Mouse (Mus musculus): ENCODE measurements at regions not wholly inside any gene's neighbourhood (a gene's known extent, or its start where the extent isn't known, plus 50 kb on each side); places are given as distances from the start of the nearest gene placed in this dataset.

DNA sequence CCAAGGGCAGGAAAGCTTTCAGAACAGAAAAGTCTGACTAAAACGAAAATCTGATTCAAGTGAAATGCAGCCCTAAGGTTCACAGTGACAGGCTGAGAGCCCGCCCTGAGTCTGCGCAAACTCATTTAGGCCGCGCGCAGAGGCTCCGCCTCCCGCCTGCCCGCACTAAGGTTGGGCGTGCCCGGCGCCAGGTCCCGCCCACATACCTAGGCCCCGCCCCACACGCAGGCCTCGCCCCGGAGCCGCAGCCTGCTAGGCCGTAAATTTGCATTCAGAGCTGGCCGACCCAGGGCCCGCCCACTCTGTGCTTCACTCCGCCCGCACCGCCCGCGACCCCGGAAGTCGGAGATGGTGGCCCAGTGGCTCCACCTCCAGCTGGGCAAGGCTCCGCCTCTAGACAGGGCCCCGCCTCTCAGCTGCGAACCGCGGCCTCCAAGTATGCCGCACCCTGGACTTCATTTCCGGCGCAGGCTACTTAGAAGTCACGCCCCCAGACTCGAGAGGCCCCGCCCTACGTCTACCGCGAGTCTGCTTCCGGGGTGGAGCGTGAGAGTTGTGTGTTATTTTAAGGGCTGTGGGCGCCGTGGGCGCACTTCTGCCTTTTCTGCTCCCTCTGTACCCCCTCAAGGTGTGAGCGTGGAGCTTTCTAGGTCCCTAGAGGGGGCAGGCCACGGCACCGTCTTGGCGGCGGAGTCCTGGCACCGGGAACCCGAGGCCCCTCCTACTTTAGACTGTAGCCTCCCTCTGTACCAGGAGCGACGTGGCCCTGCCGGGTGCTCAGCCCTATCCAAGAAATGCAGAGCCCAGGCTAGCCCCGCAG, 52.3 kb upstream of the Wnt7b start:
- TF ChIP-seq POLR2A (IDR thresholded peaks at IDR 0.05; ENCODE audit: borderline replicate concordance, extremely low read depth, insufficient read depth, insufficient read length, poor library complexity, severe bottlenecking) (peak; percentile 62; the same call in 1 of the 2 replicates), CTCF (IDR thresholded peaks at IDR 0.05; ENCODE audit: borderline replicate concordance, extremely low read depth, insufficient read depth, insufficient read length) (no peak)
